Mouse (Mus musculus): ENCODE results near the gene Atp8b4.
"Not testable (repeated sequence)": the region's sequence is repeated elsewhere in the genome, so short reads cannot be mapped to it uniquely, and the experiment has no call there.

The Atp8b4 gene

GRCm38 (mm10) chr2:126496838-126497237 is 3.6 kb downstream of the Atp8b4 start:
- in situ Hi-C loops (cut with MboI), result no loop called here

- in situ Hi-C loops (cut with MboI), result no loop called here
These were observed 4.4 kb downstream of the Atp8b4 start for GRCm38 (mm10) chr2:126495832-126496695.

- in situ Hi-C loops (cut with MboI), result no loop called here
These were observed 5.2 kb downstream of the Atp8b4 start for GRCm38 (mm10) chr2:126495230-126495629.

GRCm38 (mm10) chr2:126493306-126493705 is 7.2 kb downstream of the Atp8b4 start:
- in situ Hi-C loops (cut with MboI), result no loop called here

GRCm38 (mm10) chr2:126492713-126493112 is 7.8 kb downstream of the Atp8b4 start:
- in situ Hi-C loops (cut with MboI), result no loop called here

GRCm38 (mm10) chr2:126491446-126491845 is 9.0 kb downstream of the Atp8b4 start:
- in situ Hi-C loops (cut with MboI), result no loop called here

GRCm38 (mm10) chr2:126490573-126490972 is 9.9 kb downstream of the Atp8b4 start:
- in situ Hi-C loops (cut with MboI), result no loop called here

GRCm38 (mm10) chr2:126485262-126486017 is 15.0 kb downstream of the Atp8b4 start:
- in situ Hi-C loops (cut with MboI), result no loop called here

GRCm38 (mm10) chr2:126483337-126483736 is 17.1 kb downstream of the Atp8b4 start:
- in situ Hi-C loops (cut with MboI), result no loop called here

GRCm38 (mm10) chr2:126477556-126477955 is 22.9 kb downstream of the Atp8b4 start:
- in situ Hi-C loops (cut with MboI), result no loop called here

GRCm38 (mm10) chr2:126475681-126476410 is 24.6 kb downstream of the Atp8b4 start:
- in situ Hi-C loops (cut with MboI), result no loop called here

- in situ Hi-C loops (cut with MboI), result no loop called here
These were observed 26.5 kb downstream of the Atp8b4 start for GRCm38 (mm10) chr2:126474019-126474418.

GRCm38 (mm10) chr2:126472836-126473235 is 27.6 kb downstream of the Atp8b4 start:
- in situ Hi-C loops (cut with MboI), result no loop called here

- in situ Hi-C loops (cut with MboI), result no loop called here
These were observed 32.7 kb downstream of the Atp8b4 start for GRCm38 (mm10) chr2:126467790-126468189.

- in situ Hi-C loops (cut with MboI), result no loop called here
These were observed 33.9 kb downstream of the Atp8b4 start for GRCm38 (mm10) chr2:126466391-126467134.

- in situ Hi-C loops (cut with MboI), result no loop called here
These were observed 41.8 kb downstream of the Atp8b4 start for GRCm38 (mm10) chr2:126458661-126459060.

GRCm38 (mm10) chr2:126457759-126458158 is 42.7 kb downstream of the Atp8b4 start:
- in situ Hi-C loops (cut with MboI), result not testable (repeated sequence)

GRCm38 (mm10) chr2:126450937-126451302 is 49.6 kb downstream of the Atp8b4 start:
- in situ Hi-C loops (cut with MboI), result no loop called here

- in situ Hi-C loops (cut with MboI), result no loop called here
These were observed 50.1 kb downstream of the Atp8b4 start for GRCm38 (mm10) chr2:126450210-126450936.

- in situ Hi-C loops (cut with MboI), result no loop called here
These were observed 55.4 kb downstream of the Atp8b4 start for GRCm38 (mm10) chr2:126445039-126445438.

GRCm38 (mm10) chr2:126441586-126441985 is 58.9 kb downstream of the Atp8b4 start:
- in situ Hi-C loops (cut with MboI), result no loop called here

Data from mature B cell (primary cell).